Mouse (Mus musculus) spleen, postnatal 4 days (tissue): ENCODE measurements around the gene Ugt1a6b.
"Not testable (repeated sequence)": the region's sequence is repeated elsewhere in the genome, so short reads cannot be mapped to it uniquely, and the experiment has no call there.

ENCODE experiments used
- DNase-seq, 2 experiments: peaks; one replicate each; pipeline ENCODE4 v3.0.0; 2022; ENCODE audit warnings: low spot score in 2 of 2

Gene Ugt1a6b

GRCm38 (mm10) chr1:88120550-88120949, 17.5 kb downstream of the Ugt1a6b start:
- DNase-seq = not testable (repeated sequence)

DNA sequence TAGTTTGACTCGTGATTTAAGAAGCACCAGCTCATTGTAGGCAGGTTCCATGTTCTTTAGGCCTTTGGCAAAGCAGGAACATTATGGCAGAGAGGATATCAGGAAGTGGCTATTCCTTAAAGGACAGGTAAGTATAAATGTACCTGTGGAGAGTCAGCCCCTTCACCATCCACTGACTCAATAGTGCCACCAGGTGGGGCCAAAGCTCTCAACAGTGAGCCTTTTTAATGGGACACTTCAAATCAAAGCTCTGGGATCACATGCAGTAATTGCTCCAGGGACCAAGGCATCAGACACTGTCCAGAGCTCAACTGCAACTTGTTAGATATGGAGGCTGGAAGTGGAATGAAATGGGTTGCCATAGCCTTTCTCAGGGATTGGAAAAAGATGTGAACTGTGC, 18.5 kb downstream of the Ugt1a6b start:
- DNase-seq = not testable (repeated sequence)

GRCm38 (mm10) chr1:88125827-88126360, 22.8 kb downstream of the Ugt1a6b start:
- not testable (repeated sequence) for DNase-seq

DNA sequence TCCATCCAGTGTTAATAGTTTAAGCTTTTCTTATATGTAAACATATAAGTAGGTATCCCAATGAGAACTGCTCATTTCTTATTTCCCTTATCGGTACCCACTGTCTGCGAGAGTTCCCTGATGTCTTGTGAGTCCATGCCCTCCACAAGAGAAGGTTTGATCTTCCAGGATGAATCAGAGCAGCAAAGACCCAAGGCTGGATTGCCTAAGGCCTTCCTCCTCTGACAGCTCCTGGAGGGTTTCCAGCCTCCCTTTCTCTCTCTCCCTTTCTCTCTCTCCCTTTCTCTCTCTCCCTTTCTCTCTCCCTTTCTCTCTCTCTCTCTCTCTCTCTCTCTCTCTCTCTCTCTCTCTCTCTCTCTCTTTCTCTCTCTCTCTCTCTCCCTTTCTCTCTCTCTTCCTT, 26.0 kb downstream of the Ugt1a6b start:
- not testable (repeated sequence) for DNase-seq

GRCm38 (mm10) chr1:88130223-88130622, 27.2 kb downstream of the Ugt1a6b start:
- DNase-seq = not testable (repeated sequence)

- DNase-seq = no peak
These were observed 30.9 kb downstream of the Ugt1a6b start for GRCm38 (mm10) chr1:88133908-88134456.

DNA sequence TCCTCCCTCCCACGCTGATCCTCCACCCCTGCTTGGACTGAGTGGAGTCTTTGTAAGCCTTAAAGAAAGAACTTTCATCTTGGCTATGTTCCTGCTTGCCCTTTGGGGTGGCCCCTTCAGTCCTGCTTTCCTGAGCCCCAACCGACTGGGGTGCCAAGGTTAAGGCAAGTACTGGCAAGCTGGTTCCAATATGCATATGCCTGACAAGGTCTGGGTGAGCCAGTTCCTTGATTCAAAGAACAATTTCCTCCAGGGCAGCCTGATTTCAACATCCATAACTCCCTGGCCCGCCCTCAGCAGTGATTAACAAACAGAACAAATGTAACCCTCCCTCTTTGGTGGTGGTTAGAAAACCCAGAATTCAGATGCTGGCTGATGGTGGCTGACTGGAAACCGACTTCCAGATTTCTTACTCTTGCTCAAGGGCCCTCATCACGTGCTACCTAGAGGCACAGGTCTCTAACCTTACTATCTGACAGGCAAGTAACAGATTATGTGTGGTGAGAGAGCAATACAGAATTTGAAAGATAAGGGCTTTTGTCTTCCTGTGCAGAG, 31.5 kb downstream of the Ugt1a6b start, which contains the start of gene Ugt1a6a:
Gene Ugt1a6a, plus strand, starts transcription at position 353 of the 555 bp plus-strand sequence.
- not testable (repeated sequence) for DNase-seq

- DNase-seq = not testable (repeated sequence)
These were observed 32.3 kb downstream of the Ugt1a6b start for GRCm38 (mm10) chr1:88135229-88135904.

GRCm38 (mm10) chr1:88136646-88137045, 33.6 kb downstream of the Ugt1a6b start:
- no peak for DNase-seq

DNA sequence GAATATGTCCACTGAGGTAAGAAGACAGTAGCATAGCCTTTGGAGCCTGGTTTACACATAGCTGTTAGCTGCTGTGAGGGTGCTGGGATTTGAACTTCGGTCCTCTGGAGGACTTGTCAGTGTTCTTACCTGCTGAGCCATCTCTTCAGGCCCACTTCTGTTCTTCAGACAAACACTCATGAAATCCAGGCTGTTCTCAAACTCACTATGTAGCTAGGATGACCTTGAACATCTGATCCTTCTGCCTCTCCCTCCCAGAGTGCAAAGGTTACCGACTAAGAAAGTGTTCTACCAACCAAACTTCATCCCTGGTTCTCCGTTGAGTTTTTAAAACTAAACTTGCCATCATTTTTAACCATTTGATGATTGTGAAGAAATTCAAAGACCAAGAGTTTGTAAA, 34.2 kb downstream of the Ugt1a6b start:
- DNase-seq = no peak

GRCm38 (mm10) chr1:88138145-88138544, 35.1 kb downstream of the Ugt1a6b start:
- no peak for DNase-seq

GRCm38 (mm10) chr1:88140492-88140891, 37.4 kb downstream of the Ugt1a6b start:
- DNase-seq = not testable (repeated sequence)

GRCm38 (mm10) chr1:88143966-88144675, 41.1 kb downstream of the Ugt1a6b start:
- peak; percentile 57 to 83 for DNase-seq

GRCm38 (mm10) chr1:88145278-88145677, 42.2 kb downstream of the Ugt1a6b start:
- not testable (repeated sequence) for DNase-seq

DNA sequence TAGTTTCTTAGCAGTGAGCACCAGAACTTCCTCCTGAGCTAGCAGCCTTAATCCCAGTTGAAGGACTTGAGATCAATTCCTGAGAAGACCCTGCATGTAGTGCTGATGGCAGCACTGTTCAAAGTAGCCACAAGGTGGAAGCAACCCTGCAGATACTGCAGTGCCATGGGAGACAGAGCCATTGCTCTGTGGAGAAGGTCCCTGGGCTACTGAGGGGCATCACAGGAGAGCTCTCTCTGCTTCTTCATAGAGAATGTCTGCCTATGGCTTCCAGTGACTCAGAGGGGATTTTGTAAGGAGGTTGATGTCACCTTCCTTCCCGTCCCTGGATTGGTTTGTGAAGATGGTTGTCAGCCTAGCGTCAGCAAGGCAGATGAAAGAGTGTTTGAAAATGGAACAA, 47.1 kb downstream of the Ugt1a6b start:
- not testable (repeated sequence) for DNase-seq

- DNase-seq = no peak
These were observed 55.4 kb downstream of the Ugt1a6b start for GRCm38 (mm10) chr1:88158430-88158829.

DNA sequence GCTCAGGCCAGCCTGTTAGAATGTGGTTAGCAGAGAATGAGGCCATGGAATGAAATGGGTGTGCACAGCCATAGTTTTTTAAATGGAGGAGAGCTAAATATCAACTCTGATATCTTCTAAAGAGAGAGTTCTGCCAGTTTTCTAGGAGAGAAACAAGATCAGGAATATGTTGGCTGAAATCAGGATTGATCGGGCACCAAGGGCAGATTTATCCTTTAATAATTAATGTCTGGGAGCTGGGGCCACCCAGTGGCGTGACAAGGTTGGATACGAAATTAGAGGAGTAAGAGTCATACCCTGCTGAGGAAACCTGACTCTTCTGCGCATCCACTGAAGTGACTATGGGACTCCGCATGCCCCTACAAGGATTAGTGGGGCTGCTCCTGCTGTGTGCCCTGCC, 62.7 kb downstream of the Ugt1a6b start, which contains the start of gene Ugt1a5:
Gene Ugt1a5, plus strand, starts transcription at position 302 of the 400 bp plus-strand sequence.
- no peak for DNase-seq

DNA sequence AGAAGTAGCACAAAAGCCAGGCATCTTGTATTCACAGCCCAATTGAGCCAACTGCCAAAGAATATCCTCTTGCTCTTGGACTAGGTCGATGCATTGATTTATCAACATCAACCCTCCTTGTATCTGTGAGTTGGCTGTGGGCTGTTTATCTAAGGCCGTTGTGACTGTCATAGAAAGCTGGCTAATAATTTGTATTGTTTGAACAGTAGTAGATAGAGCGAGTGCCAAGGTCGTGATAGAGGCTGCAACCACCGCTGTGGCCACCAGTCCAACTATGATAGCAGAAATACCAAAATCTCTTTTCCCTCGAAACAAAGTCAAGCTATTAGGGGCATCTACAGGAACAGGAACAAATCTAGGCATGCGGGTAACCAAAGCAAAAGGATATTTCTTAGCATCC, 69.1 kb downstream of the Ugt1a6b start:
- not testable (repeated sequence) for DNase-seq

DNA sequence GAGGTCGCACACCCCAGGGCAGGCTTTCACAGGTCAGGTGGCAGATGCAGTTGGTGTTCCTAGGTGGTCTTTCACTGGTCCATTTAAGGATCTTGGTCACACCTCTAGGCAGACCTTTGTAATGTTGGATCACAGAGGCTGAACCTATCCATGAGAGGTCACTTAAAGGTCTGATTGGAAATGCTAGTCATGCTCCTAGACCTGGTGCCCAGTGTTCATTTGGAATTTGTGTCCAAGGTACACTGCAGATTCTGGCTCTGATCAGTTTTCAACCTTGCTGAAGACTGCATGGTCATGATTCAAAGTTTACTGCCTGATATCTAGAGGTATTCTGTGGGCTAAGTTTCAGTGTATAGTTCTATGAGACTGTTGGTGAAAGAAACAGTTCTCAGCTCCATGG, 76.6 kb downstream of the Ugt1a6b start:
- DNase-seq = no peak

DNA sequence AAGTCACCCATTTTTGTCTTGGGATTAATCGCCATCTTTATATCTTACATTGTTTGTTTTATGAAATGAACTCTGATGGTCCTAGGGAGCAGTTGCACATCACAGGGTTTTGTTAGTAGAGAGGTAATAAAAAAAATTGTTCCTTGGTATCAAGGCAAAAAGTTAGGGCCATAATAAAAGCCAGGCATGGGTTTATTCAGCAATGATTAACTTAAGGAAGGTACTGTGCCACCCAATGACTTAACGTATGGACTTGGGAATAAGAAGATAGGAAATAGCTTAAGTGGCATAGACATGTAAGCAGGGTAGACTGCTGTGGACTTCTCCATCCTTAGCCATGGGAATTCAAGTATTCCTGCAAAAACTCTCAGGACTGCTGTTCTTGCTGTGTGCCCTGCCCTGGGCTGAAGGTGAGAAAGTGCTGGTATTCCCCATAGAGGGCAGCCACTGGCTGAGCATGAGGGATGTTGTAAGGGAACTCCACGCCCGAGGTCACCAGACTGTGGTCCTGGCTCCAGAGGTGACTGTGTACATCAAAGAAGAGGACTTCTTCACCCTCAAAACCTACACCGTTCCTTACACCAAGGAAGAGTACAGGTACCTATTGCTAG, 83.4 kb downstream of the Ugt1a6b start:
- DNase-seq = no peak

DNA sequence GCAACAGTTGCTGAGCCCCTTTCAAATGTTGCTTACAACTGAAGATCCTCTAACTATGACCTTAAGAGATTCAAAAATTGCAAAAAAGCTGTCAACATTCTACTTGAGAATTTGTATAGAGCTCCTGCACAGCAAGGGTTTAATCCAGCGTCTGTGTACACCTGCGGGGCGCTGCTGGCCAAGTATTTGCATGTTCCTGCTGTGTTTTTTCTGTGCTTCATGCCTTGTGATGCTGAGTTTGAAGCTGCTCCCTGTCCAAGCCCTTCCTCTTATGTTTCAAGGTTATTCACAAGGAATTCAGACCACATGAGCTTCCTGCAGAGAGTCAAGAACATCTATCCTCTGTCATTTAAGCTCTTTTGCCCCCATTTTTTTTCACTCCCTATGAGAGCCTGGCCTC, 89.1 kb downstream of the Ugt1a6b start:
- no peak for DNase-seq

DNA sequence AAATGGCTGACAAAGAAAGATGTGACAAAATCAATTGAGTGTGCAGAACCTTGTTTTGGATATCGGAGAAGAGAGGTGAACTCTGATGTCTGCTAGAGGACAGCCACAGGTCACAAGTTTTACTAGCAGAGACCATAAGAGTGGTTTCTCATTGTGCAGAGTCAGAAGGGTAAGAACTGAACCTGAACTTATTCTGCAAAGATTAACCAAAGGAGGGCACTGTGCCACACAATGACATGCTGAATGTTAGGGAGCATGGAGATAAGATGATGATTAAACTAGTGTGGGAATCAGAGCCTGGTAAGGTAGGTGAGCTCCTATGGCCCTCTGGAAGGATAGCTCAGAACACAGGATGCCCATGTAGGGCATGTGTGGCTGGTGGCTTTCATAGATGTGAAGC, 92.6 kb downstream of the Ugt1a6b start:
- DNase-seq = no peak
